Comparison of ENCODE assay signal across 1 mouse cellular context in genomic region chr5:33274085-33274952, GRCm38 (mm10).
TF ChIP-seq lines count a peak whose summit lies in the region.

No protein-coding gene starts in this region.

TF ChIP-seq in MEL, 35 proteins besides CTCF, POLR2A, EP300 and RAD21 (continued from another document):
- no peak for TF ChIP-seq TAL1 (IDR thresholded peaks at IDR 0.05; ENCODE audit: low read length)
- peak; percentile 94 for TF ChIP-seq POLR2AphosphoS2 (IDR thresholded peaks at IDR 0.05; ENCODE audit: low read length)
TF ChIP-seq in MEL: peak in this region for 15.
